Mouse (Mus musculus): ENCODE measurements around the gene Cnpy2. TPM values are rescaled to one million over a fixed set of nuclear protein-coding genes. Genes with fewer than 3 reads are reported as not detected.
A peak's percentile ranks its signal among the peaks of the same experiment; 100 is the strongest.
"Not testable (repeated sequence)": the region's sequence is repeated elsewhere in the genome, so short reads cannot be mapped to it uniquely, and the experiment has no call there.

The Cnpy2 gene
- 10 to 100 TPM; 78.3 to 95.1 TPM for total RNA-seq (2021)

DNA sequence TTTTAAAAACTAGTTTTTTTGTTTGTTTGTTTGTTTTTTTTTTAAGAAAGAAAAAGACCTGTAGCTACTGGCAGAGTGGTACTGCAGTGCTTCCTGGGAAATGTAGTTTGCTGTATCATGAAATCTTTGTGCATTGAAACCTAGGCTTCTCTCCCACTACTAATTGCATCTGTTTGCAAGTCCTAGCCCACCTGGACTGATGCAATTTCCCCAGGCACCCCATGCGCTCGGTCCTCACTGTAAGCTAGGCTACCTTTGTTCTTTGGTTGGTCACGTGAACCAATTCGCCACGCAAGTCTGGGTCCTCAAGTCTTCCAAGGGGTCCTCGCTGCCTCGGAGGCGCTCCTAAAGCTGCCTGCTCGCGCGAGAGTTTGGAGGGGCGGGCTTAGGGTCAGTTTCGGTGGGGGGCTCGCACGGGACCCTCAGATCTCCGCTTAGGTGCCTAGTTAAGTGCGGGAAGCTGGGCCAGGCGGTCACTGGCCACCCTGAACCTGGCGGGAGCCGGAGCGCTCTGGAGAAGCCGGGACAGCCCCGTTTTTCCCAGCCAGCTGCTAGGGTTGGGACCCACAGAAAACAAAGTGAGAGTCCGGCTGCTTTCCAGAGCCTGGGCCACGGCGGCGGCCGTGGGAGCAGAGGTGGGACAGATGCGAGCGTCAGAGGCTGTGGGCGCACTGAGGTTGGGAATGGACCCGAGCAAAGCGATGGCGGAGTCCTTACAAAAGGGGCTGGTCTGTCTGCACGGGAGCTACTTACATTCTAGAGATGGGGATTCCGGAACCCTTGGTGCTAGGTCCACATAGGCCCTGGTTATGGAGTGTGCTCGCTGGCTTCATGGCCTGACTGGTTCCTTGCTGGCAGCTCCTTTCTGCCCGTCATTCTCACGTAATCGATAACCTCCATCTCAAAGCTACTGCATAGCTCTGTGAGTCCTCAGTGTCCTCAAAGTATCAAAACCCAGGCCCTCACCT is at the start of gene Cnpy2:
Cnpy2 (plus strand) TSS at position 319 of the 968 bp plus-strand sequence.
- peak; percentile 91 to 93 for DNase-seq
- intact Hi-C loops (cut with DNase I) = no loop called here

DNA sequence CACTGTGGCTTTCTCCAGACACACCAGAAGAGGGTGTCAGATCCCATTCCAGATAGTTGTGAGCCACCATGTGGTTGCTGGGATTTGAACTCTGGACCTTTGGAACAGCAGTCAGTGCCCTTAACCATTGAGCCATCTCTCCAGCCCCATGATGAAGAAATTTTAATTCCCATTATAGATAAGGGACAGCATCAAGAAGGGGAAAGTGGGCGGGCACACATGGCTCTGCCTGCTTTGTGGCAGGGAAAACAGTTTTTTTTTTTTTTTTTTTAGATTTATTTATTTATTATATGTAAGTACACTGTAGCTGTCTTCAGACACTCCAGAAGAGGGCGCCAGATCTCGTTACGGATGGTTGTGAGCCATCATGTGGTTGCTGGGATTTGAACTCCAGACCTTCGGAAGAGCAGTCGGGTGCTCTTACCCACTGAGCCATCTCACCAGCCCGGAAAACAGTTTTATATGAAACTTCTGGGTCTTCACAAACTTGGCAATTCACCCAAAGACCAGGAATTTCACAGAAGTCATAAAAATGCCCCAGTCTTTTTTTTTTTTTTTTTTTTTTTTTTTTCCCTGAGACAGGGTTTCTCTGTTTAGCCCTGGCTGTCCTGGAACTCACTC is 49.3 kb upstream of the Cnpy2 start:
- intact Hi-C loops (cut with DNase I) = loop anchor here (5.0 kb wide), 1 partner anchor 131 kb away; no protein-coding TSS in a partner anchor

DNA sequence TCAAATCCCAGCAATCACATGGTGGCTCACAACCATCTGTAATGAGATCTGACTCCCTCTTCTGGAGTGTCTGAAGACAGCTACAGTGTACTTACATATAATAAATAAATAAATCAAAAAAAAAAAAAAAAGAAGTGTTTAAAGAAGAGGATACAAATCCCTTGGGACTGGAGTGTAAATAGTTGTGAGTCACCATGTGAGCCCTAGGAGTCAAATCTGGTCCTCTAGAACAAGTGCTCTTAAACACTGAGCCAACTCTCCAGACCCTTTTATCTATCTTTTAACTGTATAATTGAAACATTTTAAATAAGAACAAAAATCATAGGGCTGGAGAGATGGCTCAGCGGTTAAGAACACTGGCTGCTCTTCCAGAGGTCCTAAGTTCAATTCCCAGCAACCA is 46.9 kb upstream of the Cnpy2 start:
- DNase-seq; intact Hi-C loops (cut with DNase I): not testable (repeated sequence)

More for the DNA sequence above, 49.3 kb upstream of the Cnpy2 start:
- not testable (repeated sequence) for DNase-seq

DNA sequence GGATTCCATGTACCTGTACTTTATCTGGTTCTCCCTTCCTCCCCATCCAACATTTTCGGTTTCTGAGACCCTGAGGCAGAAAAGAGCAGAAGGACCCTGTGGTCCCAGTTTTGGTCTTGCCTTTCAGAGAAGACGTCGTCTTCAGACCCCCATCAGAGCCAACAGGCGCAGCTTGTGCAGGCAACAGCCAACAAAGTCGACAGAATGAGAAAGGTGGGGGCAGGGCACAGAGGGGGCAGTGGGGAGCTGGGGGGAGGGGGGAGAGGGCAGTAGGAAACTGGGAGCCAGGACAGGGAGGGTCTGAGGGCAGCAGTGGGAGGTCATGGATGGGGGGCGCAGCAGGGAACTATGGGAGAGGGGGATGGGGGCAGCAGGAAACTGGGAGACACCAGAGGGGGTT is 44.1 kb upstream of the Cnpy2 start:
- no peak for DNase-seq
- intact Hi-C loops (cut with DNase I) = no loop called here

DNA sequence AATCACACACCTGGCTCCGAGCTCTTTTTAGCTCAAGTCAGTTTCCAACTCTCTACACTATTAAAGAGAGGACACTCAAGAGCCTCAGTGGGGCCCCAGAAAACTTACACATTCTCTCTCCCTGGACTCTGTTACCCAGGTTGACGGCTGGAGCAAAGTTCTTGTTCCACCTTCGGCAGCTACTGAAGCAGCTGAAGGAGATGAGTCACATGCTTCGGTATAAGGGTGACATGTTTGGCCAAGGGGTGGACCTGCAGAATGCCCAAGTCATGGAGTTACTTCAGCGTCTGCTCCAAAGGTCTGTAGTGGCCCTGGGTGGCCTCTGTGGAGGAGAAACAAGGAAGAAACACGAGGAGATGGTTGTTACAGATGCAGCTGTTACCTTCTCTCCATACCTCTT is 41.3 kb upstream of the Cnpy2 start:
- intact Hi-C loops (cut with DNase I) = no loop called here

DNA sequence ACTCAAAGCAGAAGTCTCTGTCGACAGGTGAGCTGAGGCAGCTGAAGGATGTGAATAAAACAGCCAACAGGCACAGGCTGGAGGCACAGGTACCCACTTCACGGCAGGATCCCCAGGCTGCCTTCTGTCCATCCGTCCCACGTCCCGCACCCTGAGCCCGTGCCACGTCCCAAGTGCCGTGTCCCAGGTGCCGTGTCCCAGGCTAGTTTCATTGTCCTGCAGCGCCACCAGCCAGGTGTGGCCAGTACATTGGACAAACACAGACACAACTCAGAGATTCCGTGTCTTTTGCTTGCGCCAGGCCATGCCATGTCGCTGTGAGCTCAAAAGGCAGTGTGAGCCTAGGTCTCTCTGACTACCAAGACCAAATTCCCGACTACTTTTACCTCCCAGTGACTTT is 40.6 kb upstream of the Cnpy2 start:
- intact Hi-C loops (cut with DNase I) = no loop called here
- DNase-seq = no peak

More for the DNA sequence above, 41.3 kb upstream of the Cnpy2 start:
- no peak for DNase-seq

DNA sequence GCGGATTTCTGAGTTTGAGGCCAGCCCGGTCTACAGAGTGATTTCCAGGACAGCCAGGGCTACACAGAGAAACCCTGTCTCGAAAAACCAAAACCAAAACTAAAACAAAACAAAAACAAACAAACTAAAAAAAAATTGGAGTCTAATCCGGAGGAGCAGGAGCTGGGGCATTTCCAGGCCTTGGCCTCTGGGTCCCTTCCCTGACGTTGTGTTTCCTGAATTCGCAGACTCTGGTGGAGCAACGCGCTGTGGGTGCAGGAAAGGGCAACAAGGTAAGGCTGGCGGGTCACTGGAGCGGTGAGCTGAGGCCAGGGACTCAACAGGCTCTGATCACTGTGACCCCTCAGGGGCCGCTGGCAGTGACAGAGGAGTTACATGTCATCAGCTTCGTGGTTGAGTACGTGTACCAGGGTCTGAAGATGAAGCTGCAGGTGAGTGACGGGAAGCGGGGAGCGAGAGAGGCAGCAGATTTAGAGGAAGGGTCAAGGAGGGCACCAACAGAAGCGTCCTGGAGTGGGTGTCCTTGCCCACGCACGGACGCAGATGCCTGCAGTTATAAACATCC is 39.3 kb upstream of the Cnpy2 start:
- intact Hi-C loops (cut with DNase I) = no loop called here
- DNase-seq = no peak

DNA sequence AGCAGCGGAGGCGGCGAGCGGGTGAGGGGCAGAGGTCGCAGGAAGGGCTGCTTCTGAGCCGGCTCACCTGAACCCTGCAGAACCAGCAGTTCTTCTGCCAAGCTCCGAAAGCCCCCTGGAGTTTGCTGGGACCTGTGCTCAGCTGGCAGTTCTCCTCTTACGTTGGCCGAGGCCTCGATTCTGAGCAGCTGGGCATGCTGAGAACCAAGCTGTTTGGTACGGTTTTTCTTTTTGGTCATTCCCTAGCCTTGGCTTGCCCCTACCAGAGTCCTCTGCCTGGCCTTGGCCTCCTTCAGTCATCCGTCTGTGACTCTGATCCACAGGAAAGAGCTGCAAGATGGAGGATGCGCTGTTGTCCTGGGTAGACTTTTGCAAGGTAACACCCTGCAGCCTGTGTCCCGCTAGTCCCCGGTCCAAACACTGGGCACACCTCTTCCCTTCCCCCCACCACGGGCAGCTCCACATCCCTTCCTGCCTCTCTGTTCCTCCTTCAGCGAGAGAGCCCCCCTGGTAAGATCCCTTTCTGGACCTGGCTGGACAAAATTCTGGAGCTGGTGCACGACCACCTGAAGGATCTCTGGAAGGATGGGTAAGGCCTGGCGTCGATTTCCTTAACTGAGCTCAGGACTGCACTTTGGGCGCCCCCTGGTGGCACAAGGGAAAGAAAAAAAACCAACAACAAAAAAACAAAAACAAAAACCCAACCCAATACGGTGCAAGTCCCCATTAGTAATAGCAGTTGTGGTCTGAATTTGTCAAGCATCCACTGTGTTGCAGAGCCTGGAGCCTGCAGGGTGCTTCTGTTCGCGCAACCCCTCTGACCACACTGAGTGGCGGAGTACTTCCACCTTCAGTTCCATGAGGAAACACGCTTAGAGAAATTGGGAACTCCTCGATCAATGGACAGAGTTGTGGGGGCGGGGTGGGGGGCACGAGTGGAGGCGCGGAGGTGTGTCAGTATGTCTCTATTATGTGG is 38.4 kb upstream of the Cnpy2 start:
- intact Hi-C loops (cut with DNase I) = loop anchor here (1.0 kb wide), 1 partner anchor 71 kb away; no protein-coding TSS in a partner anchor
- peak; percentile 59 to 82 for DNase-seq

DNA sequence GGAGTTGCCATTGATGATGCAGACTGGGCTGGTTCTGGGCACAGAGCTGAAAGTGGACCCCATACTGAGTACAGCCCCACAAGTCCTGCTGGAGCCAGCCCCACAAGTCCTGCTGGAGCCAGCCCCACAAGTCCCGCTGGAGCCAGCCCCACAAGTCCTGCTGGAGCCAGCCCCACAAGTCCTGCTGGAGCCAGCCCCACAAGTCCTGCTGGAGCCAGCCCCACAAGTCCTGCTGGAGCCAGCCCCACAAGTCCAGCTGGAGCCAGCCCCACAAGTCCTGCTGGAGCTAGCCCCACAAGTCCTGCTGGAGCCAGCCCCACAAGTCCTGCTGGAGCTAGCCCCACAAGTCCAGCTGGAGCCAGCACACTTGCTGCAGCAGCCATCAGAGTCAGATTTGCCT is 31.7 kb upstream of the Cnpy2 start:
- peak; percentile 53 to 65 for DNase-seq
- intact Hi-C loops (cut with DNase I) = loop anchor here (10.0 kb wide), 1 partner anchor 176 kb away; no protein-coding TSS in a partner anchor

DNA sequence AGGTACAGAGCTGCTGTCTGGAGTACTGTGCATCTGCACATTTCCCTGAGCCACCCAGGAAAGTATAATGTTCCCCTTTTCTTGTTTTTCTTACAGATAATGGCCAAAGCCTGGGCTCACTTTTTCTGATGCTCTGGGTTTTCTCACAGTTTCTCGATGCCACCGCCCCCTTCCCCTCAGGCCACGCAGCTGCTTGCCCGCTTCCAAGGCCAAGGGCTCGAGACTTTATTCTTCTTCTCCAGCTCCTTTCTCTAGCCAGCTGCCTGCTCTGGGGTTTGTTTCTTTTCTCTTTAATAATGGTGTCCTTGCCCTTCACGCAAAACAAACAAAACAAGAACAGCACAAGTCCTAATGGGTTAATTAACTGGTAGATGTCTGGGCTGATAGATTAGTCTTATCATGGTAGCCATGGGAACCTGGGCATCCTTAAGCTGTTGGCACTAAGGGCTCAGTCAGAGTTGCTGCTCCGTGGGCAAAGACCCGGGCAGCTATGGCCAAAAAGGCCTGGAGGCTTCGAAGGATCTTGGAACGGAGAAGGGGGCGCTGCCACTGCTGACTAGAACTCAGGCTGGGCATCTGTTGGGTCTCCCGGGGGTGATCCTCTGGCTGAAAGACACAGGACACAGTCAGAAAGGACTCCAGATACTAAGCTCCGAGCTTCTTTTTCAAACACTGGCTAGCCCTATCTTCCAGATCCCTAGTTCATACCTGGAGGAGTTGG is 25.7 kb upstream of the Cnpy2 start:
- no peak for DNase-seq
- intact Hi-C loops (cut with DNase I) = loop anchor here (10.0 kb wide), 1 partner anchor 182 kb away; no protein-coding TSS in a partner anchor

DNA sequence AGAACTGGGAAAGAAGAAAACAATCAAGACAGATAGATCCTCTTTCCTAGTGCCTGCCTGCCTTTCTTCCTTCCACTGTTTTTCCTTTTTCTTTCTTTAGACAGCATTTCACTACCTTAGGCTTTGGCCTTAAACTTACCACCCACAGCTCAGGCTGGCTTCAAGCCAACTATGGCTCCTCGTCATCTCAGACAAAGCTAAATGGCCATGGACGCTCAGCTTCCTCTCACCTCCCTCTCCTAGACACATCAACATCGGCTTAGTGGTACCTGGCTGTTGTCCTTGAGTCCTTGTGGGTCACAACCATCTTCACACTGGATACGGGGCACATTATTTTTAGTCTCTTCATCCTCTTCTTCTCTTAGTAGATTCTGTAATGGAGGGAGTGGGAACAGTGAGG is 25.0 kb upstream of the Cnpy2 start:
- intact Hi-C loops (cut with DNase I) = loop anchor here (10.0 kb wide), 1 partner anchor 182 kb away; no protein-coding TSS in a partner anchor
- DNase-seq = peak in 1 of 2 experiments; percentile 23

DNA sequence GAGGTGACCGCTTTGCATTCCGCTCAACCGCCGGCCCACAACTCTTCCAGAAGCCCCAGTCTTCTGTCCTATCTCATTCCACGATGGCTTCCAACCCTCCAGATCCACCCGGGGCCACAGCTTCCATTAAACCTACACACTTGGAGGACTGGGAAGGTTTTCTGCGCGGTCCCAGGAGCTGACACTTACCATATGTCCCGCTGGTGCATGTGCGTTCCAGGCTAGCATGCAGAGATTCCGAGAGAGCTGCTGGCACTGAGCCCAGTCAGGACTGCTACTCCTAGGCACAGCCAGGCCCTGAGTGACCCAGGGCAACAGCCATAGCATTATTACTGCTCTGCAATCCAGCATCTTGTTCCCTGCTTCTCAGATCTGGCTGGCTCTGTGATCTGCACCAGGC is 24.6 kb upstream of the Cnpy2 start:
- DNase-seq = peak; percentile 67 to 73
- intact Hi-C loops (cut with DNase I) = loop anchor here (10.0 kb wide), 1 partner anchor 183 kb away; no protein-coding TSS in a partner anchor

DNA sequence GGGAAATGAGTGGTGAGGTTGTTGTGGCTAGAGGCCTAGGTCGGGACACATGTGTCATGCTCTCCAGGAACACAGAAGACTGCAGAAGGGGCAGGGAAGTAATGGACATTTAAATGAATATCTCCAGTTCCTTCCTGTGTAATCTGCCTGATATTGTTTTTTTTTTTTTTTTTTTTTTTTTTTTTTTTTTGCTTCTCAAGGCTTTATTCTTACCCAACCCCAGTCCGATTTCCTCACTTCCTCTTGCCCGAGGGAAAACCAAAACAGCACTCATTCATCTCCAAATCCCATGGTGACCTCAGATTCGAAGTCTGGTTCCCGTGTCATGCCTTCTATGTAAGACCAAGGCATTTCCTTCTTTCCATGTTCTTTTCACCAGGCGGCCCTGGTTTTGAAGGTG is 24.0 kb upstream of the Cnpy2 start:
- intact Hi-C loops (cut with DNase I) = loop anchor here (10.0 kb wide), 1 partner anchor 183 kb away; no protein-coding TSS in a partner anchor
- DNase-seq = no peak

DNA sequence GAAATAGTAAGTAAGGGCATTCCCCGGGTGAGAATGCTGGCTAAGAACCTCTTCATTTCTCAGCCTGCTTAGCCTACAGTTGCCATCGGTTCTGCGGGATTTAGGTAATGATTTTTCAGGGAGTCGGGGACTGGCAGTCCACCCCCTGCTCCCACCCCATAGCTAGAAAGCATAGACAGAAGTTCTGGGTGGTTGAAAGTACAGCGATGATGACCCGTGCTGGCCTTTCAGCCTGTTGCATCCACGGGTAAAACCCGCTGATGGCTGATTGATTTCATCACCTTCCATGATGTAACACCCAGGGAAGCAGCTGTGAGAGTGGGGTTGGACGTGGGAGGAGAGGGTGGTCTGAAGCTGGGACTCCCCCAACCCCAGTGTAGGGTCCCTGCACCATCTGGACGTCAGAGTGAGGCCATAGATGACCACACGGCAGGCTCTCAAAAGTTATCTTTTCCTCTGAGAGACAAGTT is 23.5 kb upstream of the Cnpy2 start, which contains the start of gene Il23a:
Il23a (minus strand) TSS at position 51 of the 470 bp plus-strand sequence.
- intact Hi-C loops (cut with DNase I) = loop anchor here (10.0 kb wide), 1 partner anchor 184 kb away; no protein-coding TSS in a partner anchor
- DNase-seq = no peak

DNA sequence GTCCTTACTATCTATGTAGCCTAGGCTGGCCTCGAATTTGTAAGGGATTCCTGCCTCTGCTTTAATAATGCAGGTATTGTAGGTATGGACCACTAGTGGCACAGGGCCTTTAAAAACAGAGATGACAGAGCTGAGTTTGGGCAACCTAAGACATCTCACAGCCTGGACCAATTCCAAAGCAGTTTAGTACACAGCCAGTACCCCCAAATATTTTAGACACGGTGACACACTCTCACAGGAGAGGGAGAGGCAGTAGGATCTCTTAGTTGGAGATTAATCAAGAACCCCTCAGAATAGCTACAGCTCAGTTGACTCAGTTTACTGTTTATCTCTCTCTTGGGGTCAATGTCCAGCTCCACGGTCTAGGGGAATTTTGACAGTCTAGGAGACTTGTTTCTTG is 19.9 kb upstream of the Cnpy2 start:
- no peak for DNase-seq
- intact Hi-C loops (cut with DNase I) = no loop called here

DNA sequence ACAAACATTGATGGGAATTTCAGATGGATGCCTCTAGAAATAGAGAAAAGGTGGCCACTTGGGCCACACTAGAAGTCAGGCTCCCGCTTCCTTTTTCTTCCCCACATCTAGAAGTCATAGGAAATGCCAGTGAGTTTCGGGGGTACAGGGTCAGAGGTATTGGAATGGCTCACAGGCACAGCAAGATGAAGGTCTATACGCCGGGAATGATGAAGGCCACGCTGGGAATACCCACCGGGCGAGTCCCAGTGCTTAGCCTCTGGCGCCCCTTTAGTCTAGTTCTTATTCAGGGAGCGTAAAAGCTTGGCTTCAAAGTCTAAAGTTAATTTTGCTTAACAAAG is 19.5 kb upstream of the Cnpy2 start:
- intact Hi-C loops (cut with DNase I) = no loop called here
- DNase-seq = no peak

DNA sequence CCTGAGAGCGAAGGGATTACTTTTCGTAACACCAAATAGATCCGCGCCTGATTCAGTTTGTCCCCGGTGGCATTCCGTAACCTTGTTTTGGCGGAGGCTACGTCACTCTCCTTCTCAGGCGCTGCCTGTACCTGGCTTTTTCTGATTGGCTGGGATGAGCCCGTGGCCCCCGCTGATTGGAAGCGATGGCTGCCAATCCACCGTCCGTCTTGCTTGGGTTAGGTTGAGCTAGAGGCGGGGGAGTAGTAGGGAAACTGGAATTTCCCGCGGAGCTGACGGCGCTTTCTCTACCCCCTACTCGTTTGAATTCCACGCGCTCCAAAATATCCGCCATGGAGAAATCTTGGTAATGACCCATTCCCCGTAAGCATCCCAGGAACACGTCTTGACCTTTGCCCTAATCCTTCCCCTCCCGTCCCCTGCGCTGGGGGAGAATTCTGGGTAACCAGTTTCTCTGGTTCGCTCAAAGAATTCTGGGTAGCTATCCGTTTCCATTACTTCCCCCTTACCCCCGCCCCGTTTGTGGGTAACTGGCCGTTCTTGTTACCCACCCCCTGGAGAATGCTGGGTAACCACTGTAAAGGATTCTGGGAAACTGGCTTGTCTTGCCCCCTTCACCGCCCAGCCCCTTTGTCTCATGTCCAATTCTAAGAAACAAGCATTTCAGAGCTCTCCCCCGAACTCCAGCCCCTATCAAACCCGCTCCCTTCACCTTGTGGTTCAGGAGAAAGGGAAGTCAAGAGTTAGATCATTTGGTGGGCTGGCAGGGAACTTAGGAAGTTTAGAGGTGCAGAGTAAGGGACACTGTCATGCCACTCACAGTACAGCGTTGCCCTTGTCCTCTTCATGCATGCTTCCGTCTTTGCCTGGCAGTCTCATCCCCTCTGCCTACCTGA is 18.9 kb upstream of the Cnpy2 start, which contains the start of gene Pan2:
Pan2 (plus strand) TSS at position 210 of the 896 bp plus-strand sequence.
- intact Hi-C loops (cut with DNase I) = no loop called here
- DNase-seq = peak; percentile 100

DNA sequence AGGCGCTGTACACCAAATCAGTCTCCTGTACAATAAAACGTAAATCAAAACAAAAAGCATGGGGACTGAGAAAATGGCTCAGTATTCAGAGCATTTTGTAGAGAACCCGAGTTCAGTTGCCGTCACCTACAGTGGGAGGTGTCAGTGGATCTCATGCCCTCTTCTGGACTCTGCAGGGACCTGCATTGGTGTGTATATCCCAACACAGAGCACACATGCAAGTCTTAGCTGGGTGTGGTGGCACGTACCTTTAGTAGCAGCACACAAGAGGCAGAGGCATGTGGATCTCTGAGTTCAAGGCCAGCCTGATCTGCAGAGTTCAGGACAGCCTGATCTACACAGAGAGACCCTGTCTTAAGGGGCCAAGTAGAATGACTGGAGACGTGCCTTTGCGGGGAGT is 12.6 kb upstream of the Cnpy2 start:
- no peak for DNase-seq
- intact Hi-C loops (cut with DNase I) = no loop called here
